Mouse (Mus musculus): ENCODE data around the gene Acat3. TPM values are rescaled to one million over a fixed set of nuclear protein-coding genes. Genes with fewer than 3 reads are reported as not detected.
"Not testable (repeated sequence)": the region's sequence is repeated elsewhere in the genome, so short reads cannot be mapped to it uniquely, and the experiment has no call there.

The Acat3 gene
- polyA plus RNA-seq (2015; fragmentation: Nextera tagmentation; extraction: Ambion mirVana) = 0.92 and 1.1 TPM in 2 replicates

GRCm38 (mm10) chr17:12940151-12940805 is at the start of gene Acat3:
Gene Acat3 (minus strand): TSS chr17:12940600.
- Histone ChIP-seq H3K4me1 (replicated peaks) (peaks cover 10% of the 10 kb centered on the region), H3K4me2 (replicated peaks) (peak within 1 kb of the TSS; percentile 50), H3K27ac (no peak within 1 kb of the TSS), H3K27me3 (no peaks in the 10 kb centered on the region), H3K9me3 (no peaks in the 10 kb centered on the region), H3K9ac (replicated peaks) (peak within 1 kb of the TSS; percentile 36; the same call in 1 of the 2 replicates), H3K4me3 (replicated peaks) (peak within 1 kb of the TSS; percentile 18), H3K36me3 (peaks cover 31% of the 10 kb centered on the region)
- WGBS = 15% methylated on average over 27 of the region's 27 CpGs
- ATAC-seq = peak; percentile 75

GRCm38 (mm10) chr17:12988096-12988495 is 47.7 kb upstream of the Acat3 start:
- not testable (repeated sequence) for H3K9me3 ChIP-seq; H3K27me3 ChIP-seq; H3K27ac ChIP-seq; H3K4me2 ChIP-seq (replicated peaks); ATAC-seq; H3K9ac ChIP-seq (replicated peaks); H3K4me3 ChIP-seq (replicated peaks)
- 96% methylated on average over 8 of the region's 8 CpGs for WGBS
- Histone ChIP-seq H3K36me3 (peaks cover 24% of the 10 kb centered on the region), H3K4me1 (replicated peaks) (peaks cover 22% of the 10 kb centered on the region)

DNA sequence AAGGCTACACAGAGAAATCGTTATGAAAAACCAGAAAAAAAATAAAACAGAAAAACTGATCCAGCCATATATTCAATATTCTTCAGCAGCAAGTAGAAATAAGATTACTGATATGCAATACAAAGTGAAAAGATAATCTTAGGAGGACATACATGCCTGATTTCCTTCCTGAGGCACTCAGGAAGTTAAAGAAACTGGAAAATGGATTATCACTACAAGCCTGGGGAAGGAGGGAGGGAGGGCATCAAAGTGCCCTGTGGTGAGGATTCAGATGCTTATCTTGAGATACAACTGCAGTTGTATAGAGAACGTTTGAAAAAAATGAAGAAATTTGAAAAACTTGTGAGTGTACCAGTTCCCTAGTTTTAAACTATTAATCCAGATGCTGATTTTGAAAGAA is 43.6 kb upstream of the Acat3 start:
- Histone ChIP-seq H3K4me2 (replicated peaks) (no peak overlapping the region), H3K9me3 (no peaks in the 10 kb centered on the region), H3K36me3 (peaks cover 55% of the 10 kb centered on the region), H3K27me3 (no peaks in the 10 kb centered on the region), H3K9ac (replicated peaks) (no peak overlapping the region), H3K4me1 (replicated peaks) (peaks cover 3% of the 10 kb centered on the region), H3K27ac (no peak overlapping the region), H3K4me3 (replicated peaks) (no peak overlapping the region)
- ATAC-seq = no peak
- WGBS = 87% methylated on average over 2 of the region's 2 CpGs

GRCm38 (mm10) chr17:12978546-12978945 is 38.1 kb upstream of the Acat3 start:
- Histone ChIP-seq H3K9ac (replicated peaks) (no peak overlapping the region), H3K9me3 (no peaks in the 10 kb centered on the region), H3K4me3 (replicated peaks) (no peak overlapping the region), H3K4me1 (replicated peaks) (no peaks in the 10 kb centered on the region), H3K4me2 (replicated peaks) (no peak overlapping the region), H3K36me3 (peaks cover 72% of the 10 kb centered on the region), H3K27me3 (no peaks in the 10 kb centered on the region), H3K27ac (no peak overlapping the region)
- ATAC-seq = no peak
- WGBS = 90% methylated on average over 1 of the region's 1 CpGs

DNA sequence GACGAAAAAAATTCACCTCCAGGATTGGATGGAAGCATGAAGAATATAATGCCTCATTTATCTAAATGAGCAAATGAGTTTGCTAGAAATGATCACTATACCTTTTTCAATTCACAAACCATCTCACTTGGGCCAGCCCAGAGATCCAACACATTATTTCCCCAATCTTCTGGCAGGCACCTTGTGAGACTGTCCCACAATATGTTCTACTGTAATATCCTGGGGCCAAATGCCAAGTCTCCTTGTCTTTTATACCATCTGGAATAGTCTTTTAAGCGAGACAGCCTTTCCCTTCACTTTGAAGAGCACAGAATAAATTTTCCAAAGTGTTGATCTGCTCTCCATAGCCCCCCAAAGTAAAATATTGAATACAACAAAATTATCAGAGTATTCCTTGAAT is 33.5 kb upstream of the Acat3 start:
- Histone ChIP-seq H3K27me3 (no peaks in the 10 kb centered on the region), H3K9me3 (no peaks in the 10 kb centered on the region), H3K9ac (replicated peaks) (no peak overlapping the region), H3K4me3 (replicated peaks) (no peak overlapping the region), H3K27ac (no peak overlapping the region), H3K4me1 (replicated peaks) (no peaks in the 10 kb centered on the region), H3K4me2 (replicated peaks) (no peak overlapping the region), H3K36me3 (peaks cover 53% of the 10 kb centered on the region)
- ATAC-seq = no peak
- 88% methylated on average over 2 of the region's 2 CpGs for WGBS

DNA sequence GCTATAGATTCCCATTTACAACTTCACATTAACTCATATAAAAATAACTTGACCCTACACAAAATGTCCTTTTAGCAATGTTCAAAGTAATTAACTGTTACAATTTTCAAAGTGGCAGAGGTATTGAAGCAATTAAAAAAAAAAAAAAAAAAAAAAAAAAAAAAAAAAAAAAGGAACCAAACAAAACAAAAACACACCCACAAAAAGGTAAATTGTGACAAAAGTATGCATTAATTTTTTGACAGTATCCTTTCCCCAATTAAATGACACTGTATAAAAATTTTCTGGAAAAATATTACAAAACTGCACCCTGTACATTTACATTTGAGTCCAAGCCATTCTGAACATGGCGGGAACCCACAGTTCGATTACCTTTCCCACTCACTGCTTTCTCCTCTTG is 26.8 kb upstream of the Acat3 start:
- no peaks in the 10 kb centered on the region for H3K27me3 ChIP-seq
- no peaks in the 10 kb centered on the region for H3K4me1 ChIP-seq (replicated peaks)
- H3K27ac ChIP-seq = no peak overlapping the region
- no peak overlapping the region for H3K4me3 ChIP-seq (replicated peaks)
- ATAC-seq = no peak
- no peak overlapping the region for H3K4me2 ChIP-seq (replicated peaks)
- peaks cover 45% of the 10 kb centered on the region for H3K36me3 ChIP-seq
- no peak overlapping the region for H3K9ac ChIP-seq (replicated peaks)
- no peaks in the 10 kb centered on the region for H3K9me3 ChIP-seq
- WGBS = 92% methylated on average over 2 of the region's 2 CpGs

DNA sequence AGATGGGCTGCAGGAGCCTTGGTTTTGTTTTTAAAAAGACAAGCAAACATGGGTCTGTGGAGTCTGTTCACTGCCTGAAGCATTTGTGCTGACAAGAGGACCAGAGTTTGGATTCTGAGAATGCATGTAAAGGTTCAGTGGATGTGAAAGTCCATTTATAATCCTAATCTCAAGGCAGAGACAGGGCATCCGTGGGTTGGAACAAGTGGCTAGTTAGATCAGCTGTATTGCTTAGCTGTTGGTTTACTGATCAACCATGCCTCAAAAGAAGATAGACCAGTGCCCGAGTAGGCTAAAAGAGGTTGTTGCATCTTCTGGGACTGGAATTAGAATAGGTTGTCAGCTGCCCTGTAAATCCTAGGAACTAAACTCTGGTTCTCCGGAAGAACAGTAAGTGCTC is 23.1 kb upstream of the Acat3 start:
- no peak for ATAC-seq
- 86% methylated on average over 3 of the region's 3 CpGs for WGBS

GRCm38 (mm10) chr17:12960331-12960873 is 20.0 kb upstream of the Acat3 start, which contains the start of gene Acat2:
Gene Acat2 (minus strand): TSS chr17:12960747.
- ATAC-seq = peak; percentile 99
- H3K27ac ChIP-seq = peak within 1 kb of the TSS; percentile 91
- H3K27me3 ChIP-seq = no peaks in the 10 kb centered on the region
- H3K4me3 ChIP-seq (replicated peaks) = peak within 1 kb of the TSS; percentile 57
- H3K9ac ChIP-seq (replicated peaks) = peak within 1 kb of the TSS; percentile 66
- WGBS = under 1% methylated on average over 42 of the region's 42 CpGs
- H3K9me3 ChIP-seq = no peaks in the 10 kb centered on the region
- H3K4me1 ChIP-seq (replicated peaks) = peaks cover 32% of the 10 kb centered on the region
- peak within 1 kb of the TSS; percentile 63 for H3K4me2 ChIP-seq (replicated peaks)
- H3K36me3 ChIP-seq = peaks cover 28% of the 10 kb centered on the region

More for the DNA sequence above, 23.1 kb upstream of the Acat3 start:
- Histone ChIP-seq H3K4me1 (replicated peaks) (peaks cover 18% of the 10 kb centered on the region), H3K9me3 (no peaks in the 10 kb centered on the region), H3K9ac (replicated peaks) (no peak overlapping the region), H3K27ac (no peak overlapping the region), H3K4me3 (replicated peaks) (no peak overlapping the region), H3K4me2 (replicated peaks) (no peak overlapping the region), H3K36me3 (peaks cover 35% of the 10 kb centered on the region), H3K27me3 (no peaks in the 10 kb centered on the region)

DNA sequence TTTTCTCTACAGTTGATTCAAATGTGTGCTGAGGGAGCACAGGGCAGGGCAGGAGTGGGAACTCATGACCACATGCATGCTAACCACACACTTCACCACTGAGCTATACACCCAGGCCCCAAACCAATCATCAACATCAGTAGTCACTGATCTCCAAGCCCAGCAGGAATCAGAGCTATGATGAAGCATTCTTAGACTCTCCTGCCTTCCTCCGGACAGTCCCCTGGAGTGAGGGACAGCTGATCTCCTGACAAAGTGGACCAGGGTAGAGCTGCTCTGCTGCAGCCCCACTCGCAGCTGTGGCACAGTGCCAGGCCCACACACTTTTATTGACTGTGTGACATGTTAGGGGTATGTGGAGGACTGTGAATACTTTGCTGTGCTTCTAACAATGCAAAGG is 19.0 kb upstream of the Acat3 start:
- H3K9ac ChIP-seq (replicated peaks) = peak overlapping the region; percentile 51; the same call in 1 of the 2 replicates

DNA sequence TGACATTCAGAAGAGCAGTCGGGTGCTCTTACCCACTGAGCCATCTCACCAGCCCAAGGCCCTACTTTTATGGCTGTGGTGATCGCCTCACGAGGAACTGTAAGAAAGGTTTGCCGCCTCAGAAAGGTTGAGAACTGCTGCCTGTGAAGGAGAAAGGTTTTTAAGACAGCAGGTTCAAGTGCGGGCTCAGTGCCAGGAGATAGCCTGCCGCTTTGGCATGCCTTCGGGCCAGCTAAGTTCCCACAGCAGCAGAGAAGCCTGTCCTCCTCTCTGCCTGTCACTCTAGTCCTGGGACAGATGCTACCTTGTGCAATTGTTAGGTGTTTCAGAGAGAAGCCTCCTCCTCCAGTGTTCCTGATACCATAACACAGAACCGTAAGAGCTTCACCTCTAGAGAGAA is 16.3 kb upstream of the Acat3 start:
- Histone ChIP-seq H3K27me3 (no peaks in the 10 kb centered on the region), H3K4me3 (replicated peaks) (no peak overlapping the region), H3K4me2 (replicated peaks) (no peak overlapping the region), H3K4me1 (replicated peaks) (peaks cover 29% of the 10 kb centered on the region), H3K9me3 (no peaks in the 10 kb centered on the region), H3K36me3 (peaks cover 41% of the 10 kb centered on the region), H3K9ac (replicated peaks) (no peak overlapping the region), H3K27ac (no peak overlapping the region)
- no peak for ATAC-seq
- WGBS = 96% methylated on average over 8 of the region's 8 CpGs

More for the DNA sequence above, 19.0 kb upstream of the Acat3 start:
- WGBS = 18% methylated on average over 1 of the region's 2 CpGs
- not testable (repeated sequence) for H3K9me3 ChIP-seq, H3K27me3 ChIP-seq, ATAC-seq, H3K27ac ChIP-seq
- Histone ChIP-seq H3K4me2 (replicated peaks) (peak overlapping the region; percentile 60), H3K36me3 (peaks cover 27% of the 10 kb centered on the region), H3K4me1 (replicated peaks) (peaks cover 32% of the 10 kb centered on the region), H3K4me3 (replicated peaks) (peak overlapping the region; percentile 38)

- Histone ChIP-seq H3K4me3 (replicated peaks) (no peak overlapping the region), H3K9me3 (no peaks in the 10 kb centered on the region), H3K27me3 (no peaks in the 10 kb centered on the region), H3K4me1 (replicated peaks) (no peaks in the 10 kb centered on the region), H3K4me2 (replicated peaks) (no peak overlapping the region), H3K27ac (no peak overlapping the region), H3K9ac (replicated peaks) (no peak overlapping the region), H3K36me3 (peaks cover 72% of the 10 kb centered on the region)
- WGBS = 92% methylated on average over 5 of the region's 5 CpGs
- no peak for ATAC-seq
These were observed 9.3 kb upstream of the Acat3 start for GRCm38 (mm10) chr17:12949669-12950068.

GRCm38 (mm10) chr17:12942459-12943162 is 2.2 kb upstream of the Acat3 start:
- no peak overlapping the region for H3K27ac ChIP-seq
- H3K4me2 ChIP-seq (replicated peaks) = no peak overlapping the region
- peaks cover 10% of the 10 kb centered on the region for H3K4me1 ChIP-seq (replicated peaks)
- ATAC-seq = no peak
- no peak overlapping the region for H3K9ac ChIP-seq (replicated peaks)
- H3K36me3 ChIP-seq = peaks cover 46% of the 10 kb centered on the region
- WGBS = 97% methylated on average over 6 of the region's 6 CpGs
- H3K4me3 ChIP-seq (replicated peaks) = no peak overlapping the region
- H3K27me3 ChIP-seq = no peaks in the 10 kb centered on the region
- no peaks in the 10 kb centered on the region for H3K9me3 ChIP-seq
